Mouse (Mus musculus) urinary bladder, postnatal 36 days (tissue): ENCODE results near the gene Mt1.
A peak's percentile ranks its signal among the peaks of the same experiment; 100 is the strongest.
"Not testable (repeated sequence)": the region's sequence is repeated elsewhere in the genome, so short reads cannot be mapped to it uniquely, and the experiment has no call there.

ENCODE experiments used
- DNase-seq, 2 experiments: peaks; one replicate each; pipeline ENCODE4 v3.0.0; 2022; ENCODE audit warnings: low spot score in 2 of 2, mixed read lengths in 1 of 2

Mt1 gene

DNA sequence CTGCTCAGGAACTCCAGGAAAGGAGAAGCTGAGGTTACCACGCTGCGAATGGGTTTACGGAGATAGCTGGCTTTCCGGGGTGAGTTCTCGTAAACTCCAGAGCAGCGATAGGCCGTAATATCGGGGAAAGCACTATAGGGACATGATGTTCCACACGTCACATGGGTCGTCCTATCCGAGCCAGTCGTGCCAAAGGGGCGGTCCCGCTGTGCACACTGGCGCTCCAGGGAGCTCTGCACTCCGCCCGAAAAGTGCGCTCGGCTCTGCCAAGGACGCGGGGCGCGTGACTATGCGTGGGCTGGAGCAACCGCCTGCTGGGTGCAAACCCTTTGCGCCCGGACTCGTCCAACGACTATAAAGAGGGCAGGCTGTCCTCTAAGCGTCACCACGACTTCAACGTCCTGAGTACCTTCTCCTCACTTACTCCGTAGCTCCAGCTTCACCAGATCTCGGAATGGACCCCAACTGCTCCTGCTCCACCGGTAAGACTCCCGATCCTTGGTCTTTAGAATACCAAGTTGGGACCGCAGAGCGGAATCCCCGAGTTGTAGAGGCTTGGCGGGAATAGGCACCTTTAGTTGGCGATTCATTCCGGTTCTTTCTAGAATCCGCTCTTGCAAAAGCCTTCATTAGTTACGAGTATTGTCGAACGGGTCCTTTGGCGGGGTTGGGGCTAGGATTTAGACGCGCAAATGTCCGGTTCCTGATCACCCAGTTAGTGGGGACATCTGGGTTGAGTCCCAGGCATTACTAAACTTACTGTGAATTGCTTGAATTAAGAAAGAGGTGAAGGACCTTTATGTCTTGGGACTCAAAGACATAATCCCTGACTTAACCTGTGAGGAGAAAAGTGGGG is at the start of gene Mt1:
TSS of gene Mt1 (plus strand) at position 226 of the 856 bp plus-strand sequence.
- peak; percentile 81 to 95 for DNase-seq

DNA sequence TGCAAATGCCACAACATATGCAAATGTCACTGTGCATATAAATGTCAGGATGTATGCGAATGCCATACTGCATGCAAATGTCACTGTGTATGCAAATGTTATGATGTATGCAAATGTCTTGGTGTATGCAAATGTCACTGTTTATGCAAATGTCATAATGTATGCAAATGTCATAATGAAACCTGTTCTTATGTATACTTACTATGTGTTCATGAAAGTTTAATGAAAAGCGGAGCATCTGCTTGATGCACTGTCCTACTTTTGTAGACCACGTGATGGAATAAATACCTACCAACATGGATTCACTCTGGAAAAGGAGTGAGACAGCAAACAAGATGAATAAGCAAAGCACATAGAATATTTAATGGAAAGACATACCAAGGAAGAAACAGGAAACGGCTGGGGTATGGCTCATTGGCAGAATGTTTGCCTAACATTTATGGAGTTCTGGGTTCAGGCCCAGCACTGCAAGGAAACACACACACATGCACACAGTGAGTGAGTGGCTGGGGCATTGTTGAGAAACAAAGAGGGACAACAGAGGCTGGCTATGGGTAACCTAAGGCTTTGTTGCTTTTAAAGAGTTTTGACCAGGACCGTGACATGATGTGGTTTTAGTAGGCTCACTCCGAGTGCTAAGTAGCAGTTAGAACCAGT is 49.6 kb upstream of the Mt1 start:
- DNase-seq = no peak

DNA sequence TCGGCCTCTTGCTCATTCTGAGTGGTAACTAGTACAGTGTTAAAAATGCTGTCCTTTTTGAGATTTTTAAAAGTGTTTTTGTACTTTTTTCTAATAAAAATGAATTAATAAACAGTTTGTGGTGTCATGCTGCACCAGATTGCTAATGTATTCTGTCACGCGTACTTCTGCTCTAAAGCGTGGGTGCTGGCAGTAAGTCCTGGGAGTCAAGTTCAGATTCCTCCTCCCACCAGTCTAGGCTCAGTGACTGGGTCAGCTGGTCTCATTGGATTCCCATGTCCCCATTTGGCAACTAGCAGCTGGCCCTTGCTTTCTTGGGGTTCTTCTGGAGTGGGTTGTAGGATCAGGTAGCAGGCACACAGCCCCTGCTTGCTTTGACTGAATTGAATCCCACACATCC is 48.8 kb upstream of the Mt1 start:
- no peak for DNase-seq

DNA sequence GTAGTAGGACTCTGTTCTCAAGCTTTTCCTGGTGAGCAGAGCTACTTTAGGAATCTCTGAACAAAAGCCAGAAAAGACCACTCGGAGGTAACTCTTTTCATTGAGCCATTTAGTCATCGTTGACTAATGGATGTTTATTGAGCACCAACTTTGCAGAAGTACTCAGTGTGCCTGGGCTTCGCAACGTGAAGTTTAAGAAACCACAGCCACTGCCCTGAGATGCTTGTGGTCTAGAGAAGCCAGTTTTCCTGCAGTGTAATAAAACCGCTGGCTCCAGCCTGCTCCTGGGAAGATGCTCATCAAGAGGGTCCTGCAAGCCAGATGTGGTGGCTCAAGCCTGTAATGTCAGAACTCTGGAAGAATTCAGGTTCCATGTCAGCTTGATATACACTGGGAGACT is 46.8 kb upstream of the Mt1 start:
- no peak for DNase-seq

- DNase-seq = not testable (repeated sequence)
These were observed 44.3 kb upstream of the Mt1 start for GRCm38 (mm10) chr8:94134601-94135000.

DNA sequence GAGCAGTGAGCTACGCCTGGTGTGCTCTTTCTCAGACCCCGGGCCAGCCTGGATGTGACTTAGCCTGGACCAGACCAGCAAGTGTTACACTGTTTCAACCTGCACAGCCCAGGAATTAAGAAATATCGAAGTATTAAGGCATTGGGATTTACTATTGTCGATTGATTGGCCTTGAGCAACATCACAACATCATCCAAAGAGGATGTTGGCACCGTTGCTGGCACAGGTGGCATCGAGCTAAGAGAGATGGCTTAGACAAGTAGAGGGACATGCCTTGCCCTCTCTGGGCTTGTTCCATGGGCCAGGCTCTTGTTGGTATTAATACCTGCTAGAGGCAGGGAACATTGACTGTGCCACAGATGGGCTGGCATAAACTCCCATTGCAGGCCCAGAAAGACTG is 43.3 kb upstream of the Mt1 start:
- DNase-seq = no peak

- DNase-seq = no peak
These were observed 42.7 kb upstream of the Mt1 start for GRCm38 (mm10) chr8:94136192-94136591.

GRCm38 (mm10) chr8:94136933-94137332 is 41.9 kb upstream of the Mt1 start, which contains the start of gene Mt4:
Mt4 (plus strand) TSS chr8:94137197.
- no peak for DNase-seq

DNA sequence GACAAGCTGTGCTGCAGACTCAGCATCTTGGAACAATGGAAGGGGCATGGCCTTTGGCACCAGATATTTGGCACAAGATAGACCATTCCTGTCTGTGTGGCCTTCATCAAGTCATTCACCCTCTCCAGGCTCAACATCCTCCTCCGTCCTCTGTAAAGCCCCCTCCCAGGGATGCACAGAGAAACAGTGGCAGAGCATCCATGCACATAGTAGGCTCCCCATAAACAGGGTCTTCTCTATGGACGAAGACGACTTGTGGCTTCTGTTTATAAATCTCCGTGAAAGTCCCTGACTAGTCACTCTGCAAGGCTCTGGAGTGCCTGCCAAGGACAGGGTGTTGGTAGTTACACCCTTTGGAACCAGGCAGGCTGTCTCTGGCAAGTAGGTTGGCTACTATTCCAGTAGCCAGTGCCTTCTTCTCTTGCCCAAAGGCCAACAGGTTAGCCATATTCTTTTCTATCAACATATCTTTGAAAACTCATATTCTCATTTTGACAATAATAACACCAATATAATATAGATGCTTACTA is 38.6 kb upstream of the Mt1 start:
- no peak for DNase-seq

DNA sequence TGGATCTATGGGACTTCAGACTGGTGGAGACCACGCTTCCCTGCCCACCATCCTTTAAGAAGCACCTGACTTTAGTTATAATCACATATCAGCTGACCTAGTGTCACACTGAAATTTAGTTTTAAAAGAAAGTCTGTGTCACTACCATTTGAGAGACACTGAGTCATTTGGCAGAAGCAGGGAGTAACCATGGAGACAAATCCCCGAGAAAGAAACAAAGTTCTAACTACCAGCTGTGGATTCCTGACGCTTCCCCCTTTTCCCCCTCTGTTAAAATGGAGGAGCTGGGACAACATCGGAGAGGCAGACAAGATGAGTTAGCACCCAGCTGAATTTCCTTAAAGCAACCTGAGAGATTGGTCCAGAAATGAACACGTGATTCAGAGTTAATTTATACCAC is 30.6 kb upstream of the Mt1 start:
- DNase-seq = no peak

DNA sequence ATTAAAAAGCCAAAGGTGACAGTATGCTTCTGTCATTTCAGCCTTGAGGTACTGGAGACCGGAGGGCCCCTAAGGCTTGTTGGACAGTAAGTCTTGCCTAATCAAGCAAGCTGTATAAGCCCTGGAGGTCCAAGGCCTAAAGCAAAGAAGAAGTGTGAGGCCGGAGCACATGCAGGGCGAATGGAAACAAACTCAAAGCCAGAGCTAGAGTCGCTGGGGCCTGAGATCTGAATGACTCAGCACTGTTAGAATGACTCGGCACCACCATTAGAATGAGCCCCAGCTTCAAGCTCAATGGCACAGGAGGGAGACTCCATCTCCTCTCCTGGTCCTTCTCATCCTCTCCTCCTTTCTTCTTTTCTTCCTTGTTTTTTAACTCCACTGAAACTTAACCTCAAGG is 28.0 kb upstream of the Mt1 start:
- no peak for DNase-seq

DNA sequence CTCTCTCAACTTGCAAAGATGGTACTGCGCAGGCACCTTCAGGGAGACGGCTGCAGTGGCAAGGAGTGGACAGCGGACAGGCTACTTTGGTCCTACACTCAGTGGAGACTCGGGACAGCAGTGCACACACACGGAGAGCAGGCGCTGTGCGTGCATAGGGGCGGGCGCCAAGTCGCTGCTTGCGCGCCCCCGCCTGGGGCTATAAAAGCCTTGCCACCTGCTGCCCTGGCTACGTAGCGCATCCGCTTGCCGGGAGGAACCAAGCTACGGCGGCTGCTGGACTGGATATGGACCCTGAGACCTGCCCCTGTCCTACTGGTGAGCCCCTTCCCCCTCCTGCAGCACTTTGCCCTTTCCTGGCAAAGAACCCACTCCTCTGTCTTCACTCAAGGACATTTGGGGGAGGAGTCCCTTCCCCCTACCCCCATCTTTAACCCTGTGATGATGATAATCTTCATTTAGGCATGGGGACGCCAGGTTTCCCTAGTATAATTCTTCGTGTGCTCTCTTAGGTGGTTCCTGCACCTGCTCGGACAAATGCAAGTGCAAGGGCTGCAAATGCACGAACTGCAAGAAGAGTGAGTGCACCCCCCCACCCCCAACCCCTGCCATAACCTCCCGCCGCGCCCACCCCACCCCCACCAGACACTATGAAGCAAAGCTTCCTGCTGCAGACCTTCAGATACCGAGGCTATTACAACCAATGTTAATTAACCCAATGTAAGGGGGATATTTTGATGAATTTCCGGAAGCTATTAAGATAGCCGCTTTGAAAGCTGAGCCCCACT is 26.2 kb upstream of the Mt1 start, which contains the start of gene Mt3:
TSS of gene Mt3 (plus strand) at position 95 of the 788 bp plus-strand sequence.
- no peak for DNase-seq

- DNase-seq = no peak
These were observed 25.4 kb upstream of the Mt1 start for GRCm38 (mm10) chr8:94153451-94153850.

DNA sequence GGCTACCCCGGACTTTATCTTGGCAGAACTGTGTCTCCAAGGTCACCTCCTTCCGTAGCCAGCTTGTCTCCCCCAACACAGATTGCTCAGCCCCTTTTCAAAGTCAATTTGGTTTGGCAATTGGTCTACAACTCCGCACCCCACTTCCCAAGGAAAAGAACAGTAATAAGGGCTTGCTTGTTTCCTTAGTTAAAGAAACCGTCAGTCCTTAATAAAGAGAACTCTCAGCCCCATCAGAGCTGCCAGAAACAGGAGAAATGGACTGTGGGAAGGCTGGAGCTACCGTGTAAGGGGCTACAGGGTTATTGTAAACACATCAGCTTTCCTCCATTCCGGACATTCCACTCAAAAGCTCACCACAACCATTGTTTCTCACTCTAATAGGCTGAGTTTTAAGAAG is 24.3 kb upstream of the Mt1 start:
- DNase-seq = no peak

DNA sequence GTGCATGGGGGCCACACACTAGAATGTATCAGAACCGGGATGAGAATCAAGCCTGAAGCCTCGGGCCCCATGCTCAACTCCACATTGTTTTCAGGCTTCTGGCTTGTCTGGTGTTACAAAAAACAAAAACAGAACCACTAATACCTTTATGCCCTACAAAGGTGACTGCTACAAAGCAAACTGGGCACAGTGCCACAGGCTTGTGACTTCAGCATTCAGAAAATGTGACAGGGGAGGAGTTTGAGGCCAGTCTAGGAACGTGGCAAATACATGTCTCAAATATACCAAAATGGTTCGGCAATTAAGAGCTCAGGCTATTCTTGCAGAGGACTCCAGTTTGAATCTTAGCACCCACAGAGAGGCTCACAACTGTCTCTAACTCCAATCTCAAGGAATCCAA is 22.8 kb upstream of the Mt1 start:
- no peak for DNase-seq

- DNase-seq = not testable (repeated sequence)
These were observed 13.1 kb upstream of the Mt1 start for GRCm38 (mm10) chr8:94165772-94166171.

GRCm38 (mm10) chr8:94167244-94167643 is 11.6 kb upstream of the Mt1 start:
- peak; percentile 91 to 93 for DNase-seq

GRCm38 (mm10) chr8:94169547-94169946 is 9.3 kb upstream of the Mt1 start:
- no peak for DNase-seq

GRCm38 (mm10) chr8:94171321-94171755 is 7.5 kb upstream of the Mt1 start:
- DNase-seq = peak in 1 of 2 experiments; percentile 44

GRCm38 (mm10) chr8:94172075-94172808 is 6.6 kb upstream of the Mt1 start, which contains the start of gene Mt2:
Mt2 (plus strand) TSS chr8:94172664.
- peak; percentile 69 to 88 for DNase-seq
